Mouse (Mus musculus) regulatory T cell (primary cell): ENCODE measurements around the gene Cpne6.

Source experiments
- in situ Hi-C: fragments of 300-600 bp; cut with MboI, MseI; formaldehyde crosslinking; loops from one replicate; pipeline ENCODE4 v1.15.1; 2025; ENCODE audit warnings: high pct_unique_total_duplicates

The Cpne6 gene

GRCm38 (mm10) chr14:55510125-55510731, at the start of gene Cpne6:
Cpne6 (plus strand) TSS chr14:55510445.
- in situ Hi-C loops = no loop called here

GRCm38 (mm10) chr14:55461757-55462156, 48.5 kb upstream of the Cpne6 start:
- in situ Hi-C loops = no loop called here

GRCm38 (mm10) chr14:55466481-55466880, 43.8 kb upstream of the Cpne6 start:
- in situ Hi-C loops = no loop called here

- in situ Hi-C loops = no loop called here
Measured at GRCm38 (mm10) chr14:55467108-55467507, 43.1 kb upstream of the Cpne6 start.

GRCm38 (mm10) chr14:55468301-55468741, 41.9 kb upstream of the Cpne6 start:
- in situ Hi-C loops = no loop called here

GRCm38 (mm10) chr14:55469041-55469440, 41.2 kb upstream of the Cpne6 start:
- in situ Hi-C loops = no loop called here

- in situ Hi-C loops = no loop called here
Measured at GRCm38 (mm10) chr14:55469821-55470220, 40.4 kb upstream of the Cpne6 start.

- in situ Hi-C loops = no loop called here
Measured at GRCm38 (mm10) chr14:55470806-55471205, 39.4 kb upstream of the Cpne6 start.

GRCm38 (mm10) chr14:55475654-55476053, 34.6 kb upstream of the Cpne6 start:
- in situ Hi-C loops = no loop called here

GRCm38 (mm10) chr14:55477421-55477820, 32.8 kb upstream of the Cpne6 start:
- in situ Hi-C loops = no loop called here

- in situ Hi-C loops = no loop called here
Measured at GRCm38 (mm10) chr14:55477829-55478228, 32.4 kb upstream of the Cpne6 start.

GRCm38 (mm10) chr14:55478651-55479599, 31.3 kb upstream of the Cpne6 start, which contains the start of gene Dhrs4:
Dhrs4 (plus strand) TSS chr14:55478758.
- in situ Hi-C loops = no loop called here

- in situ Hi-C loops = no loop called here
Measured at GRCm38 (mm10) chr14:55479629-55480028, 30.6 kb upstream of the Cpne6 start.

- in situ Hi-C loops = no loop called here
Measured at GRCm38 (mm10) chr14:55484430-55485085, 25.7 kb upstream of the Cpne6 start.

- in situ Hi-C loops = no loop called here
Measured at GRCm38 (mm10) chr14:55486836-55487235, 23.4 kb upstream of the Cpne6 start.

GRCm38 (mm10) chr14:55490361-55491201, 19.7 kb upstream of the Cpne6 start, which contains the start of gene Carmil3:
Carmil3 (plus strand) TSS chr14:55490651.
- in situ Hi-C loops = no loop called here

- in situ Hi-C loops = no loop called here
Measured at GRCm38 (mm10) chr14:55491291-55491833, 18.9 kb upstream of the Cpne6 start.

- in situ Hi-C loops = no loop called here
Measured at GRCm38 (mm10) chr14:55492103-55492502, 18.1 kb upstream of the Cpne6 start.

- in situ Hi-C loops = loop anchor here (5.0 kb wide), 1 partner anchor 37 kb away; no protein-coding TSS in a partner anchor
Measured at GRCm38 (mm10) chr14:55495509-55496240, 14.6 kb upstream of the Cpne6 start.
